Mouse (Mus musculus) neural tube, embryonic 15.5 days (tissue): ENCODE data around the gene Krt20. TPM values are rescaled to one million over a fixed set of nuclear protein-coding genes. Genes with fewer than 3 reads are reported as not detected.

ENCODE experiments used
- ATAC-seq: fragments of 200-750 bp; cut with Nextera tagmentation; 2 replicates; pipeline ENCODE4 v1.8.0; 2017; ENCODE audit warnings: mild to moderate bottlenecking, moderate TSS enrichment, moderate library complexity; ENCODE audit not compliant: low FRiP score
- H3K27ac ChIP-seq: fragments of 300-500 bp; sonication (generic); replicated peaks from 2 replicates; pipeline ENCODE4 v1.5.1; 2015; ENCODE audit warnings: mild to moderate bottlenecking, inconsistent platforms
- H3K27me3 ChIP-seq: fragments of 300-500 bp; sonication (generic); replicated peaks from 2 replicates; pipeline ENCODE4 v1.6.1; 2015; ENCODE audit warnings: inconsistent platforms
- H3K36me3 ChIP-seq: fragments of 300-500 bp; sonication (generic); 2 replicates; pipeline ENCODE4 v1.6.1; 2015; ENCODE audit warnings: inconsistent platforms
- H3K4me1 ChIP-seq: fragments of 300-500 bp; sonication (generic); 2 replicates; pipeline ENCODE4 v1.6.1; 2015; ENCODE audit warnings: inconsistent platforms
- H3K4me2 ChIP-seq: fragments of 300-500 bp; sonication (generic); 2 replicates; pipeline ENCODE4 v1.6.1; 2015; ENCODE audit warnings: inconsistent platforms, mild to moderate bottlenecking, moderate library complexity
- H3K4me3 ChIP-seq: fragments of 300-500 bp; sonication (generic); replicated peaks from 2 replicates; pipeline ENCODE4 v1.5.1; 2015; ENCODE audit warnings: mild to moderate bottlenecking, inconsistent platforms
- H3K9ac ChIP-seq: fragments of 300-500 bp; sonication (generic); replicated peaks from 2 replicates; pipeline ENCODE4 v1.6.1; 2015; ENCODE audit warnings: mild to moderate bottlenecking, inconsistent platforms
- H3K9me3 ChIP-seq: fragments of 300-500 bp; sonication (generic); replicated peaks from 2 replicates; pipeline ENCODE4 v1.6.1; 2016; ENCODE audit warnings: inconsistent platforms
- WGBS: fragments of 180-500 bp; shearing (Covaris S2); methylation state at CpG from one replicate; pipeline ENCODE4 v1.1.7; 2015; ENCODE audit warnings: mixed read lengths; 5-methylcytosine and 5-hydroxymethylcytosine counted together
- polyA plus RNA-seq: library from polyadenylated mRNA; unstranded; fragments of >200 nt; fragmentation: Nextera tagmentation; extraction: Ambion mirVana; gene quantifications from 2 replicates; pipeline ENCODE4 v1.2.1, GENCODE M21; 2015

Krt20 gene
- polyA plus RNA-seq, 1 experiment from 2014 or later, result 0.08 TPM

- H3K27me3 ChIP-seq, result no peaks in the 10 kb centered on the region
- ATAC-seq, result no peak
- H3K27ac ChIP-seq, result no peak overlapping the region
- no peak overlapping the region for H3K9ac ChIP-seq
- H3K4me2 ChIP-seq, result no peak overlapping the region
- WGBS, result 88% methylated on average over 4 of the region's 4 CpGs
- H3K36me3 ChIP-seq, result no peaks in the 10 kb centered on the region
- no peak overlapping the region for H3K4me3 ChIP-seq
- no peaks in the 10 kb centered on the region for H3K9me3 ChIP-seq
- H3K4me1 ChIP-seq, result no peaks in the 10 kb centered on the region
These were observed 16.1 kb upstream of the Krt20 start for GRCm38 (mm10) chr11:99454044-99454443.

- Histone ChIP-seq H3K9ac (no peak overlapping the region), H3K4me2 (no peak overlapping the region), H3K36me3 (no peaks in the 10 kb centered on the region), H3K4me1 (no peaks in the 10 kb centered on the region), H3K27me3 (no peaks in the 10 kb centered on the region), H3K4me3 (no peak overlapping the region), H3K27ac (no peak overlapping the region), H3K9me3 (no peaks in the 10 kb centered on the region)
- no peak for ATAC-seq
- WGBS, result 72% methylated on average over 2 of the region's 2 CpGs
These were observed 10.8 kb upstream of the Krt20 start for GRCm38 (mm10) chr11:99448769-99449168.

GRCm38 (mm10) chr11:99441220-99441619 lies 3.3 kb upstream of the Krt20 start:
- Histone ChIP-seq H3K36me3 (no peaks in the 10 kb centered on the region), H3K27me3 (no peaks in the 10 kb centered on the region), H3K4me2 (no peak overlapping the region), H3K27ac (no peak overlapping the region), H3K9ac (no peak overlapping the region), H3K4me3 (no peak overlapping the region), H3K9me3 (no peaks in the 10 kb centered on the region), H3K4me1 (no peaks in the 10 kb centered on the region)
- ATAC-seq, result no peak
- WGBS, result 71% methylated on average over 8 of the region's 8 CpGs

GRCm38 (mm10) chr11:99439465-99439864 lies 1.5 kb upstream of the Krt20 start:
- Histone ChIP-seq H3K9me3 (no peaks in the 10 kb centered on the region), H3K9ac (no peak overlapping the region), H3K4me3 (no peak overlapping the region), H3K36me3 (no peaks in the 10 kb centered on the region), H3K27ac (no peak overlapping the region), H3K4me2 (no peak overlapping the region), H3K4me1 (no peaks in the 10 kb centered on the region), H3K27me3 (no peaks in the 10 kb centered on the region)
- ATAC-seq, result no peak
- WGBS, result 77% methylated on average over 10 of the region's 10 CpGs

- no peak for ATAC-seq
- Histone ChIP-seq H3K4me2 (no peak overlapping the region), H3K9me3 (no peaks in the 10 kb centered on the region), H3K27me3 (no peaks in the 10 kb centered on the region), H3K4me1 (no peaks in the 10 kb centered on the region), H3K9ac (no peak overlapping the region), H3K36me3 (no peaks in the 10 kb centered on the region), H3K4me3 (no peak overlapping the region), H3K27ac (no peak overlapping the region)
- 74% methylated on average over 4 of the region's 4 CpGs for WGBS
These were observed 1.3 kb downstream of the Krt20 start for GRCm38 (mm10) chr11:99436625-99437024.

GRCm38 (mm10) chr11:99430670-99431069 lies 7.3 kb downstream of the Krt20 start:
- Histone ChIP-seq H3K36me3 (no peaks in the 10 kb centered on the region), H3K4me1 (peaks cover 5% of the 10 kb centered on the region; the same call in 1 of the 2 replicates), H3K27me3 (no peaks in the 10 kb centered on the region), H3K27ac (no peak overlapping the region), H3K9ac (no peak overlapping the region), H3K9me3 (no peaks in the 10 kb centered on the region), H3K4me3 (no peak overlapping the region), H3K4me2 (no peak overlapping the region)
- ATAC-seq, result no peak
- WGBS, result 41% methylated on average over 12 of the region's 12 CpGs

- ATAC-seq, result no peak
- Histone ChIP-seq H3K4me1 (no peaks in the 10 kb centered on the region), H3K27me3 (no peaks in the 10 kb centered on the region), H3K9ac (no peak within 1 kb of the TSS), H3K27ac (no peak within 1 kb of the TSS), H3K9me3 (no peaks in the 10 kb centered on the region), H3K4me3 (no peak within 1 kb of the TSS), H3K36me3 (no peaks in the 10 kb centered on the region), H3K4me2 (no peak within 1 kb of the TSS)
- WGBS, result 87% methylated on average over 10 of the region's 10 CpGs
These were observed 15.8 kb downstream of the Krt20 start, which contains the start of gene Krt12 for GRCm38 (mm10) chr11:99422159-99422558. Krt12 (minus strand) TSS chr11:99422259.

GRCm38 (mm10) chr11:99420586-99420985 lies 17.4 kb downstream of the Krt20 start:
- Histone ChIP-seq H3K4me2 (no peak overlapping the region), H3K36me3 (no peaks in the 10 kb centered on the region), H3K9ac (no peak overlapping the region), H3K9me3 (no peaks in the 10 kb centered on the region), H3K4me3 (no peak overlapping the region), H3K27me3 (no peaks in the 10 kb centered on the region), H3K4me1 (no peaks in the 10 kb centered on the region), H3K27ac (no peak overlapping the region)
- 61% methylated on average over 10 of the region's 10 CpGs for WGBS
- no peak for ATAC-seq

GRCm38 (mm10) chr11:99417819-99418218 lies 20.1 kb downstream of the Krt20 start:
- no peaks in the 10 kb centered on the region for H3K36me3 ChIP-seq
- no peaks in the 10 kb centered on the region for H3K9me3 ChIP-seq
- no peak for ATAC-seq
- no peak overlapping the region for H3K9ac ChIP-seq
- H3K4me2 ChIP-seq, result no peak overlapping the region
- H3K4me1 ChIP-seq, result no peaks in the 10 kb centered on the region
- no peak overlapping the region for H3K27ac ChIP-seq
- H3K4me3 ChIP-seq, result no peak overlapping the region
- H3K27me3 ChIP-seq, result no peaks in the 10 kb centered on the region
- 71% methylated on average over 16 of the region's 16 CpGs for WGBS

GRCm38 (mm10) chr11:99416902-99417301 lies 21.0 kb downstream of the Krt20 start:
- ATAC-seq, result no peak
- 83% methylated on average over 13 of the region's 13 CpGs for WGBS

GRCm38 (mm10) chr11:99414463-99415147 lies 23.3 kb downstream of the Krt20 start:
- Histone ChIP-seq H3K9ac (no peak overlapping the region), H3K27me3 (no peaks in the 10 kb centered on the region), H3K9me3 (no peaks in the 10 kb centered on the region), H3K4me1 (no peaks in the 10 kb centered on the region), H3K4me3 (no peak overlapping the region), H3K4me2 (no peak overlapping the region), H3K36me3 (no peaks in the 10 kb centered on the region), H3K27ac (no peak overlapping the region)
- WGBS, result 93% methylated on average over 13 of the region's 13 CpGs
- ATAC-seq, result no peak

More at GRCm38 (mm10) chr11:99416902-99417301, 21.0 kb downstream of the Krt20 start:
- H3K4me1 ChIP-seq, result no peaks in the 10 kb centered on the region
- no peak overlapping the region for H3K9ac ChIP-seq
- H3K27ac ChIP-seq, result no peak overlapping the region
- no peak overlapping the region for H3K4me3 ChIP-seq
- no peaks in the 10 kb centered on the region for H3K9me3 ChIP-seq
- H3K36me3 ChIP-seq, result no peaks in the 10 kb centered on the region
- no peak overlapping the region for H3K4me2 ChIP-seq
- no peaks in the 10 kb centered on the region for H3K27me3 ChIP-seq

GRCm38 (mm10) chr11:99413247-99413646 lies 24.7 kb downstream of the Krt20 start:
- WGBS, result 22% methylated on average over 6 of the region's 6 CpGs
- Histone ChIP-seq H3K4me1 (no peaks in the 10 kb centered on the region), H3K9me3 (no peaks in the 10 kb centered on the region)

More at GRCm38 (mm10) chr11:99413247-99413646, 24.7 kb downstream of the Krt20 start:
- H3K9ac ChIP-seq, result no peak overlapping the region
- H3K4me3 ChIP-seq, result no peak overlapping the region
- H3K27ac ChIP-seq, result no peak overlapping the region
- no peaks in the 10 kb centered on the region for H3K36me3 ChIP-seq
- no peak for ATAC-seq
- H3K27me3 ChIP-seq, result no peaks in the 10 kb centered on the region
- H3K4me2 ChIP-seq, result no peak overlapping the region
